Mouse (Mus musculus) forebrain, embryonic 14.5 days (tissue): ENCODE data around the gene Tbc1d4. TPM values are rescaled to one million over a fixed set of nuclear protein-coding genes. Genes with fewer than 3 reads are reported as not detected.

Experiments used
- ATAC-seq: fragments of 200-750 bp; cut with Nextera tagmentation; 2 replicates; pipeline ENCODE4 v1.8.0; 2017; ENCODE audit warnings: mild to moderate bottlenecking, moderate library complexity
- DNase-seq: peaks from one replicate; pipeline ENCODE4 v3.0.0-alpha.2; 2015; ENCODE audit warnings: low spot score
- H3K27ac ChIP-seq: fragments of 300-500 bp; sonication (generic); 2 replicates; pipeline ENCODE4 v1.5.1; 2014; ENCODE audit warnings: low read depth, mild to moderate bottlenecking, control low read depth, low read length, moderate library complexity
- H3K27me3 ChIP-seq: fragments of 300-500 bp; sonication (generic); replicated peaks from 2 replicates; pipeline ENCODE4 v1.6.1; 2014; ENCODE audit warnings: low read length, control low read depth, mixed read lengths; ENCODE audit not compliant: control insufficient read depth, insufficient read depth
- H3K36me3 ChIP-seq: fragments of 300-500 bp; sonication (generic); 2 replicates; pipeline ENCODE4 v1.6.1; 2014; ENCODE audit warnings: low read length, control low read depth; ENCODE audit not compliant: control insufficient read depth, insufficient read depth
- H3K4me1 ChIP-seq: fragments of 300-500 bp; sonication (generic); 2 replicates; pipeline ENCODE4 v1.6.1; 2014; ENCODE audit warnings: antibody characterized with exemption, low read length, control low read depth; ENCODE audit not compliant: control insufficient read depth, insufficient read depth
- H3K4me2 ChIP-seq: fragments of 300-500 bp; sonication (generic); 2 replicates; pipeline ENCODE4 v1.6.1; 2014; ENCODE audit warnings: mild to moderate bottlenecking, control low read depth, low read length
- H3K4me3 ChIP-seq: fragments of 300-500 bp; sonication (generic); 2 replicates; pipeline ENCODE4 v1.5.1; 2014; ENCODE audit warnings: low read depth, low read length, control low read depth
- H3K9ac ChIP-seq: fragments of 300-500 bp; sonication (generic); 2 replicates; pipeline ENCODE4 v1.6.1; 2014; ENCODE audit warnings: mild to moderate bottlenecking, low read length, control low read depth, moderate library complexity
- H3K9me3 ChIP-seq: fragments of 300-500 bp; sonication (generic); replicated peaks from 2 replicates; pipeline ENCODE4 v1.6.1; 2016; ENCODE audit warnings: low read length, control low read depth, mixed read lengths; ENCODE audit not compliant: control insufficient read depth
- WGBS: fragments of 180-500 bp; shearing (Covaris S2); extraction: QIAGEN DNeasy Blood & Tissue Kit; methylation state at CpG from one replicate; pipeline ENCODE4 v1.1.7; 2014; 5-methylcytosine and 5-hydroxymethylcytosine counted together
- polyA plus RNA-seq: library from polyadenylated mRNA; unstranded; fragments of >200 nt; fragmentation: Nextera tagmentation; extraction: Ambion mirVana; gene quantifications from 2 replicates; pipeline ENCODE4 v1.2.1, GENCODE M21; 2014

Gene Tbc1d4
- polyA plus RNA-seq, 1 experiment from 2014 or later, result 5.6 TPM

DNA sequence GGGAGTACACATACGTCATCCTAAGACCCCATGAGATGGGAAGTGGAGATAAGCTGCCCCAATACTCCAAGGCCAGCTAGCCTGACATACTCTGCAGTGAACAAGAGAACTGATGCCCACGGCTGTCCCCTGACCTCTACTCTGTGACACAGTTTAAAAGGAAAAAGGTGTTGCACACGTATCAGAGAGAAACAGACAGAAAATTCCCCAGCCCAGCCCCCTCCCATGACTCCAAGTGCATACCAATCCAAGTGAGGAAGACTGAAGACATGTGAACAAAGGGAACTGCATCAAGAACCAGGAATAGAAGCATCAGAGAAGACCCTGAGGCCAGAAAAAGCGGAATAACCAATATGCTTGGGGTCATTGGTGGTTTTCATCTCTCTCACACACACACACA, 93.7 kb downstream of the Tbc1d4 start:
- H3K27me3 ChIP-seq, result no peaks in the 10 kb centered on the region
- no peaks in the 10 kb centered on the region for H3K36me3 ChIP-seq
- no peak for ATAC-seq
- H3K27ac ChIP-seq, result no peak overlapping the region
- peaks cover 6% of the 10 kb centered on the region for H3K4me1 ChIP-seq
- no peaks in the 10 kb centered on the region for H3K9me3 ChIP-seq
- 89% methylated on average over 4 of the region's 4 CpGs for WGBS
- DNase-seq, result no peak
- H3K4me2 ChIP-seq, result no peak overlapping the region
- no peak overlapping the region for H3K9ac ChIP-seq
- no peak overlapping the region for H3K4me3 ChIP-seq

DNA sequence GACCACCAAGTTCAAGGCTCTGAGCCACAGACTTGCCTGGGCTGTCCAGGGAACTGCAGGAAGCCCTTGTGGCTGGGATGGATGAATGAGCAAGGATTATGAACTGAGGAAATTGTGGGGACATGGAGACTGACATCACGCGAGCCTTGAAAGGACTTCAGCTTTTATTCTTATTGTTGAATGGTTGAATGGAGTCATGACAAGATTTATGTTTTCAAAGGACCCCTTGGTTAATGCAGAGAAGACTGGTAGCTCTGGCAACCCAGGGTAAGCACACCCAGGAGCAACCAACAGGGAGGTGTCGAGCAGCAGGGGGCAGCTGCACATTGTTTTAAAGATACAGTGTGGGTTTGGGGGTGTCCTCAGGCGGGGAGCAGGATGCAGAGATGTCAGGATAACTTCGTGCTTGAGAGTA, 94.4 kb downstream of the Tbc1d4 start:
- no peak overlapping the region for H3K4me3 ChIP-seq
- H3K9me3 ChIP-seq, result no peaks in the 10 kb centered on the region
- no peak for ATAC-seq
- no peak overlapping the region for H3K27ac ChIP-seq
- H3K27me3 ChIP-seq, result no peaks in the 10 kb centered on the region
- peaks cover 6% of the 10 kb centered on the region for H3K4me1 ChIP-seq
- H3K4me2 ChIP-seq, result no peak overlapping the region
- DNase-seq, result no peak
- H3K9ac ChIP-seq, result no peak overlapping the region
- WGBS, result 22% methylated on average over 5 of the region's 5 CpGs
- H3K36me3 ChIP-seq, result no peaks in the 10 kb centered on the region

DNA sequence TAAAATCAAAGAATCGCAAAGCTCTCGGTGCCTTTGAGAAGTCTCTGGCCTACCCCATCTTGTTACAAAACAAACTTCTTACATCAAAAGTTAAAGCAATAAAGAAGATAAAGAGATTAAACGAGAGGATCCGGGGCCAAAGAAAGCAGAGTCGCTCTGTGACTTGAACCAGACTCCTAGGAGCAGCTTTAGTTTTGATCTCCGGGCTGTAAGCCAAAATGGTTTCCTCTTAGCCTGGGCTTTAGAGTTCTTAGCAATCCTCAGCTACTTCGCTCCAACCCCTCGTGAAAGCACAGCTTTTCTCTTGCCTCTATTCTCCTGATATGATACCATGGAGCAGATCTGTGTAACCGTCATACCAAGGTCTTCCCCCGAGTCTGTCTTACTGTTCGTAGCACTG, 95.8 kb downstream of the Tbc1d4 start:
- WGBS, result 80% methylated on average over 11 of the region's 11 CpGs

DNA sequence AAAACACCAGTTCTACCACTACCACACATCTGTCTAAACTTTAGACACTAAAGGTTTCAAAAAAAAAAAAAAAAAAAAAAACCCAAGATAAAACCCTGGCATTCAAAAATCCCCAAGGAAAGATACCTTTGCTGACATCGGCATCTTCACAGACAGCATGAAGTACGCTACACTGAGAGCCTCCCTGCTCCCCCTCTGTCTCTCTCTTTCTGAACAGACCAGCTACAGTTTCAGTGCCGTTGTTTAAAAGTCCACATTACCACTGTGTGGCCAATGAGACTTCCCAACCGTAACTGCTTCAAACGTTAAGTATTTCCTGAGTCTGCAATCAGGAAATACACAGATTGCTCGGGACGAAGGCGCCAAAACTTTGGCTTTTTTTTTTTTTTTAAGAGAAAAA, 97.6 kb downstream of the Tbc1d4 start:
- no peak overlapping the region for H3K4me2 ChIP-seq
- H3K36me3 ChIP-seq, result no peaks in the 10 kb centered on the region
- DNase-seq (no peak), ATAC-seq (no peak)
- no peak overlapping the region for H3K9ac ChIP-seq
- H3K4me3 ChIP-seq, result no peak overlapping the region
- H3K9me3 ChIP-seq, result no peaks in the 10 kb centered on the region
- H3K27me3 ChIP-seq, result no peaks in the 10 kb centered on the region
- peaks cover 6% of the 10 kb centered on the region for H3K4me1 ChIP-seq
- WGBS, result 78% methylated on average over 8 of the region's 8 CpGs
- no peak overlapping the region for H3K27ac ChIP-seq

More for the DNA sequence above, 95.8 kb downstream of the Tbc1d4 start:
- peaks cover 6% of the 10 kb centered on the region for H3K4me1 ChIP-seq
- DNase-seq, result no peak
- ATAC-seq, result no peak
- no peak overlapping the region for H3K9ac ChIP-seq
- no peaks in the 10 kb centered on the region for H3K9me3 ChIP-seq
- H3K27me3 ChIP-seq, result no peaks in the 10 kb centered on the region
- no peak overlapping the region for H3K27ac ChIP-seq
- H3K4me3 ChIP-seq, result no peak overlapping the region
- no peaks in the 10 kb centered on the region for H3K36me3 ChIP-seq
- H3K4me2 ChIP-seq, result no peak overlapping the region

DNA sequence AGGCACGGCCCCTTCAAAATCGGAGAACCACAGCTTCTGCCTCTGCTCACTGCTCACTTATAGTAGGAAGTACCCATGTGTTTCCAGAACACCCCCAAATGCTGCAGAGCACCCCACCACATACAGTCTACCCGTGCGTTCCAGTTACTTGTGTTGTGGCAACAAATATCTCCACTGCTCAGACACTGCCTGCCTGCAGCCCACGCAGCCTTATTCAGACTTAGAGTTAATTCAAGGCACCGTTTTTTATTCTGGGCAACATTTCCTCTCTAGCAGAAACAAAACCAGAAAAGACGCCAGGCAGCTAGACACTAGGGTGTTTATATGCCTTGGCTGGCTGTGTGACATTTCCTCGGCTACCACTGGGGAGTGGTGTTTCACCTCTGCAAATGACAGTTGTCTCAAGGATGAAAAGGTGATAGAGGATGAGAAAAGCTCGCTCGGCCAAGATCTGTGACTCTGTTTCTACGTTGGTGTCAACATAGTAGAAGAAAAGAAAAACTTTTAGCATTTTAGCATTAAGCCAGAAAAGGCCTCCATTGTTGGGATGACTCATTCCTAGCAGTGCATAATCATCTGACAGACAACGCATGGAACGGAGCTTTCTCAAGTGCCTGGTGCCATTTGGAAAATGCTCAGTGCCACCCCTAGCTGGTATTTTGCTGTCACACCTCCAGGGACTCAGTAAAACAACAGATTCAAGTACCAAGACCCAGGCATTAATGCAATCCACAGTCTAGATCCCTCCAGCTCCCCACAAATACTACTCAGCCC, 98.3 kb downstream of the Tbc1d4 start:
- Histone ChIP-seq H3K9me3 (no peaks in the 10 kb centered on the region), H3K4me1 (peaks cover 6% of the 10 kb centered on the region), H3K27me3 (no peaks in the 10 kb centered on the region), H3K36me3 (no peaks in the 10 kb centered on the region), H3K9ac (no peak overlapping the region), H3K4me2 (no peak overlapping the region), H3K4me3 (no peak overlapping the region), H3K27ac (no peak overlapping the region)
- ATAC-seq (peak; percentile 28; the same call in 1 of the 2 replicates), DNase-seq (peak; percentile 42)
- 59% methylated on average over 13 of the region's 13 CpGs for WGBS

DNA sequence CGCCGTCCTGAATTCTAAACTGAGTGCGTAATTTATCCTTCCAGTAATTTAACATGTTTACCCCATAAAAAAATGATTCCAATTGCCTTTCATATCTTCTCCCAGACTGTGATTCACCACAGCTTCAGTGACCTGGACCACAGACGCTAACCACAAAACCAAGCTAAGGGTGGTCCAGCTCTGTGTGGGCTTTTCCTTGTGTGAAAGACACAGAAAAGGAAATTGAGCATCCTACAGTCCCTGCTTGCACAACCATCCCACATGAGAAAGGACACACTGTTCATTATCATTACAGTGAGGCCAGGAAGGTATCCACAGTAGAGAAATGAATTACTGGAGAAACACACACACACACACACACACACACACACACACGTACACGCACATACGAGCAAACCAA, 99.2 kb downstream of the Tbc1d4 start:
- H3K9ac ChIP-seq, result no peak overlapping the region
- 90% methylated on average over 7 of the region's 7 CpGs for WGBS
- H3K4me1 ChIP-seq, result peaks cover 5% of the 10 kb centered on the region
- H3K36me3 ChIP-seq, result no peaks in the 10 kb centered on the region
- DNase-seq, result no peak
- no peak overlapping the region for H3K27ac ChIP-seq
- H3K4me3 ChIP-seq, result no peak overlapping the region
- H3K9me3 ChIP-seq, result no peaks in the 10 kb centered on the region
- no peak for ATAC-seq
- H3K4me2 ChIP-seq, result no peak overlapping the region
- no peaks in the 10 kb centered on the region for H3K27me3 ChIP-seq

DNA sequence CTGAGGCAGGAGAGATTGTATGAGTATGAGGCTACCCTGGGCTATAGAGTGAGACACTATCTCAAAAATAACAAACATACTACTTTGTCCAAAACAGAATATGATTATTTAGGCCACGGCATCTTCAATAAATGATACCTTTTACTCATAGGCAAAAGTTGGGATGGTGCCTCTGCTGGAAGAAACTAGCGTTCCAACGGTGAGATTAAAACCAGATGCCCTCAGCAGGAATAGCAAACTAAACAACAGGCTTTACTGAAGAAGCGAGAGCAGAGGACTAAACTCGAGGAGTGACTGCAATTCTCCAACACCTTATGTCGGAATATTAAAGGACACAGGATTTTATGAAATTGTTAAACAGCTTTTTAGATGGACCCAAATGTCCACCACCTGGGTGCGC, 101.0 kb downstream of the Tbc1d4 start:
- no peak for DNase-seq

DNA sequence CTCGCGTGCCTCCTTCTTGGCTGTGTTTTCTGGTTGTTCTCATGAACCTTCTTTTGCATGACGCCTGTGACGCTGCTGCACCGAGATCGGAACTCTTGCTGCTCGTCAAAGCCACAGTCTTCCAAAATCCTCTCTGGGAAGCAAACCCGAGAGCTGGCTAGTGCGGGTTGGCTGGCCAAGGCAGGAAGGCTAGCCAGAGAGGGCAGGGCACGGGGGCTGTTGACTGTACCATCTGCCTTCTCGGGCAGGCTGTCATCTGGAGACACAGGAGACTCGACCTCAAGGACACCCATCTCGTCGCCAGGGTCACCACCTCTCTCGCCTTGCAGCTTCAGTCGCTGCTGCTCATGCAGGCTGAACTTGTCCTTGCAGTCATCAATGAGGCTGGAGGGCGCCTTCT, 101.8 kb downstream of the Tbc1d4 start:
- no peak overlapping the region for H3K4me3 ChIP-seq
- no peaks in the 10 kb centered on the region for H3K27me3 ChIP-seq
- H3K4me1 ChIP-seq, result peaks cover 3% of the 10 kb centered on the region
- DNase-seq, result no peak
- H3K4me2 ChIP-seq, result no peak overlapping the region
- WGBS, result 93% methylated on average over 17 of the region's 17 CpGs
- H3K27ac ChIP-seq, result no peak overlapping the region
- H3K9ac ChIP-seq, result no peak overlapping the region
- no peak for ATAC-seq
- no peaks in the 10 kb centered on the region for H3K36me3 ChIP-seq
- no peaks in the 10 kb centered on the region for H3K9me3 ChIP-seq

More for the DNA sequence above, 101.0 kb downstream of the Tbc1d4 start:
- no peak for ATAC-seq
- H3K9ac ChIP-seq, result no peak overlapping the region
- peaks cover 3% of the 10 kb centered on the region for H3K4me1 ChIP-seq
- no peaks in the 10 kb centered on the region for H3K36me3 ChIP-seq
- no peak overlapping the region for H3K4me3 ChIP-seq
- no peak overlapping the region for H3K27ac ChIP-seq
- H3K9me3 ChIP-seq, result no peaks in the 10 kb centered on the region
- H3K4me2 ChIP-seq, result no peak overlapping the region
- 91% methylated on average over 7 of the region's 7 CpGs for WGBS
- no peaks in the 10 kb centered on the region for H3K27me3 ChIP-seq

DNA sequence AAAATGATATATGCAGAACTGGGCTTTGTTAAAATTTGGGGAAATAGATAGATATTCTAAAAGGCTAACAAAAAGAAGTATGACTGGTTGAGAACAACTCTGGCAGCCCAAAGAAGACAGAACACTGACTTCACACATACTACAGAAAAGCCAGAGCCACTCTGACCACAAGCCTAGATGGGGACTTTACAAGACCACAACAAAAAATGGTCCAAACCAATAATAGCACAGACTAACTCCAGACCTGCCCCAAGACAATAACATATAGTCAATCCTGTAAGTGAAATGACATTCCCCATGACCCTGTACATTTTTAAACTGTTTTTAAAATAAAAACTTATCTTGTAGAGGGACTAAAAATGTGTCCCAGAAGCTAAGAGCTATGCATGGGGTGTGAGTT, 103.2 kb downstream of the Tbc1d4 start:
- no peaks in the 10 kb centered on the region for H3K9me3 ChIP-seq
- no peak overlapping the region for H3K9ac ChIP-seq
- ATAC-seq (no peak), DNase-seq (no peak)
- no peaks in the 10 kb centered on the region for H3K36me3 ChIP-seq
- no peaks in the 10 kb centered on the region for H3K27me3 ChIP-seq
- H3K4me2 ChIP-seq, result no peak overlapping the region
- peaks cover 7% of the 10 kb centered on the region for H3K4me1 ChIP-seq
- no peak overlapping the region for H3K27ac ChIP-seq
- no peak overlapping the region for H3K4me3 ChIP-seq
